ENCODE assay signal across 19 mouse cellular contexts in the genomic region with DNA sequence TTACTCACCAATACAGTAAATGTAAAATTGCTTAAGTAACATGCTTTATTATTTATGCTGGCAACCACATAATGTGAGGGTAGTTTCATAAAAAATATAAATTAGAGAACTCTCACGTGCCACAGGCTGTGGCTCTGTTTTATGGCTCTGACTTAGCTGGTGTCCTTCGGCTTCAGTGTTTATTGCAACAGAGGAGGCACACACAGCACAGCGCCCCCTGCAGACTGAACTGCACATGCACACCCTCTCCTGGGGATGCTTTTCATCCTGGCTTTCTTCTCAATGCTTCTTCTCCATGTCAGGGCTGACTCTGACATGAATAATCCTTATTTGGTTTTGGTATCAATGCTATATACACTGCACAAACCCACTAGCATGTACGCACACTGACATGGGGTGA.
DNase-seq lines count a peak whose midpoint lies in the region; ATAC-seq and TF ChIP-seq lines count a peak whose summit lies in the region.
"Had no signal": no experiment of that assay in that cellular context is flagged by ENCODE, and none has a peak within 500 bp of the region (broad histone marks: within the 10 kb centered on the region; RNA-seq: fewer than 3 reads in every experiment).

No protein-coding gene starts in this region.

- intact Hi-C loops in gastrocnemius, postnatal 36 days (cut with DNase I), result no loop called here

- 56% methylated on average over 4 of the region's 4 CpGs for WGBS in kidney, adult 2 months
- WGBS in midbrain, postnatal 0 days, result 64% methylated on average over 4 of the region's 4 CpGs
- 73% methylated on average over 4 of the region's 4 CpGs for WGBS in midbrain, embryonic 14.5 days

- CTCF ChIA-PET in Patski (lab: Charles Lee), result no interaction called here

- in situ Hi-C loops in Patski (cut with MboI; ENCODE audit: low pct_unique_long_range_greater_than_20kb), result no loop called here

- POLR2A ChIA-PET in Patski (lab: Charles Lee), result no interaction called here

- ATAC-seq in midbrain, postnatal 0 days (ENCODE audit: low FRiP score), result no peak
- no peak for ATAC-seq in midbrain, embryonic 14.5 days (ENCODE audit: low FRiP score, low TSS enrichment)
- no peak for ATAC-seq in Patski
- ATAC-seq: forebrain, embryonic 13.5 days; intestine, postnatal 0 days had no signal

- 0 out of 2 replicates have a peak, but pooled peaks have one; percentile 19 for TF ChIP-seq CTCF in kidney, adult 2 months (conservative IDR thresholded peaks at IDR 0.05; ENCODE audit: insufficient read depth, insufficient read length, low read depth, low read length)
- TF ChIP-seq CTCF in midbrain, postnatal 0 days (IDR thresholded peaks at IDR 0.05), result peak; percentile 50
- TF ChIP-seq CTCF in Patski (IDR thresholded peaks at IDR 0.05), result peak; percentile 26
- TF ChIP-seq CTCF in testis, adult 2 months (IDR thresholded peaks at IDR 0.05; ENCODE audit: control insufficient read depth, insufficient read depth, insufficient replicate concordance, low read depth, low read length), result peak; percentile 74; the same call in 1 of the 2 replicates

- H3K4me3 ChIP-seq in kidney, adult 2 months (ENCODE audit: insufficient read depth, low read depth, low read length), result no peak overlapping the region
- no peak overlapping the region for H3K4me3 ChIP-seq in midbrain, postnatal 0 days (ENCODE audit: low read depth, low read length)
- H3K4me3 ChIP-seq in midbrain, embryonic 14.5 days (replicated peaks; ENCODE audit: low read depth, low read length), result no peak overlapping the region
- no peak overlapping the region for H3K4me3 ChIP-seq in testis, adult 2 months (ENCODE audit: control insufficient read depth, low read depth, low read length)
- H3K4me3 ChIP-seq: forebrain, embryonic 13.5 days; hindbrain, embryonic 15.5 days; limb, embryonic 10.5 days; liver, embryonic 13.5 days; megakaryocyte, embryonic 14.5 days; neural tube, embryonic 13.5 days had no signal

- H3K9me3 ChIP-seq in midbrain, postnatal 0 days (ENCODE audit: low read length), result no peaks in the 10 kb centered on the region
- H3K9me3 ChIP-seq in midbrain, embryonic 14.5 days (ENCODE audit: control insufficient read depth, low read length), result no peaks in the 10 kb centered on the region
- H3K9me3 ChIP-seq: forebrain, embryonic 13.5 days; hindbrain, embryonic 15.5 days; limb, embryonic 10.5 days; liver, embryonic 13.5 days; megakaryocyte, embryonic 14.5 days; neural tube, embryonic 13.5 days had no signal

- no peaks in the 10 kb centered on the region for H3K27me3 ChIP-seq in kidney, adult 2 months (replicated peaks; ENCODE audit: control insufficient read depth, insufficient read depth, low read length)
- H3K27me3 ChIP-seq in midbrain, postnatal 0 days (ENCODE audit: insufficient read depth, low read length), result no peaks in the 10 kb centered on the region
- H3K27me3 ChIP-seq in midbrain, embryonic 14.5 days (ENCODE audit: control insufficient read depth, insufficient read depth, low read length), result no peaks in the 10 kb centered on the region
- H3K27me3 ChIP-seq in Patski, result no peaks in the 10 kb centered on the region
- H3K27me3 ChIP-seq in testis, adult 2 months (ENCODE audit: control insufficient read depth, insufficient read depth, low read length), result no peaks in the 10 kb centered on the region
- H3K27me3 ChIP-seq: forebrain, embryonic 13.5 days; hindbrain, embryonic 15.5 days; liver, embryonic 13.5 days; megakaryocyte, embryonic 14.5 days; neural tube, embryonic 13.5 days had no signal

- no peaks in the 10 kb centered on the region for H3K36me3 ChIP-seq in kidney, adult 2 months (ENCODE audit: control insufficient read depth, insufficient read depth, low read length)
- no peaks in the 10 kb centered on the region for H3K36me3 ChIP-seq in midbrain, postnatal 0 days (ENCODE audit: insufficient read depth, low read length)
- no peaks in the 10 kb centered on the region for H3K36me3 ChIP-seq in midbrain, embryonic 14.5 days (ENCODE audit: control insufficient read depth, insufficient read depth, low read length)
- no peaks in the 10 kb centered on the region for H3K36me3 ChIP-seq in testis, adult 2 months (ENCODE audit: control insufficient read depth, insufficient read depth, low read length)
- H3K36me3 ChIP-seq: hindbrain, embryonic 15.5 days; limb, embryonic 10.5 days; liver, embryonic 13.5 days; neural tube, embryonic 13.5 days had no signal

- no peak overlapping the region for H3K27ac ChIP-seq in kidney, adult 2 months (ENCODE audit: insufficient read depth, low read depth, low read length)
- H3K27ac ChIP-seq in midbrain, postnatal 0 days (ENCODE audit: low read depth, low read length), result no peak overlapping the region
- no peak overlapping the region for H3K27ac ChIP-seq in midbrain, embryonic 14.5 days (replicated peaks; ENCODE audit: low read depth, low read length)
- H3K27ac ChIP-seq in testis, adult 2 months (ENCODE audit: control insufficient read depth, insufficient read depth, low read depth, low read length), result no peak overlapping the region
- H3K27ac ChIP-seq: forebrain, embryonic 13.5 days; hindbrain, embryonic 15.5 days; limb, embryonic 10.5 days; liver, embryonic 13.5 days; neural tube, embryonic 13.5 days had no signal

- no peaks in the 10 kb centered on the region for H3K4me1 ChIP-seq in kidney, adult 2 months (ENCODE audit: control insufficient read depth, insufficient read depth, low read length)
- no peaks in the 10 kb centered on the region for H3K4me1 ChIP-seq in midbrain, postnatal 0 days (ENCODE audit: insufficient read depth, low read length)
- H3K4me1 ChIP-seq in midbrain, embryonic 14.5 days (ENCODE audit: control insufficient read depth, insufficient read depth, low read length), result no peaks in the 10 kb centered on the region
- H3K4me1 ChIP-seq in testis, adult 2 months (ENCODE audit: control insufficient read depth, insufficient read depth, low read length), result no peaks in the 10 kb centered on the region
- H3K4me1 ChIP-seq: forebrain, embryonic 13.5 days; hindbrain, embryonic 15.5 days; limb, embryonic 10.5 days; liver, embryonic 13.5 days; neural tube, embryonic 13.5 days had no signal

- H3K4me2 ChIP-seq in midbrain, postnatal 0 days (ENCODE audit: low read depth, low read length, poor library complexity, severe bottlenecking), result no peak overlapping the region
- H3K4me2 ChIP-seq in midbrain, embryonic 14.5 days (ENCODE audit: low read length), result no peak overlapping the region
- H3K4me2 ChIP-seq: forebrain, embryonic 13.5 days; heart, embryonic 11.5 days; hindbrain, embryonic 15.5 days; liver, embryonic 13.5 days; neural tube, embryonic 13.5 days had no signal

- DNase-seq in kidney, adult 2 months, result peak; percentile 2
- DNase-seq in kidney, postnatal 14 days, result no peak
- no peak for DNase-seq in midbrain, postnatal 0 days (ENCODE audit: low spot score)
- DNase-seq in midbrain, embryonic 14.5 days, result no peak
- no peak for DNase-seq in Patski (ENCODE audit: low read depth, low spot score)
- no peak for DNase-seq in layer of hippocampus, postnatal 14 days (ENCODE audit: low spot score in 2 of 2)
- DNase-seq in gastrocnemius, postnatal 36 days, result no peak
- DNase-seq: cerebellum, postnatal 10 days; kidney, postnatal 25 days; liver, embryonic 13.5 days; lung, postnatal 14 days had no signal

- no peak overlapping the region for H3K9ac ChIP-seq in midbrain, postnatal 0 days (replicated peaks; ENCODE audit: low read length, poor library complexity, severe bottlenecking)
- no peak overlapping the region for H3K9ac ChIP-seq in midbrain, embryonic 14.5 days (replicated peaks; ENCODE audit: low read length)
- H3K9ac ChIP-seq: forebrain, embryonic 13.5 days; hindbrain, embryonic 15.5 days; liver, embryonic 13.5 days; neural tube, embryonic 13.5 days had no signal

- no peak for TF ChIP-seq POLR2A in kidney, adult 2 months (IDR thresholded peaks at IDR 0.05; ENCODE audit: low read depth, low read length)
- no peak for TF ChIP-seq POLR2A in testis, adult 2 months (IDR thresholded peaks at IDR 0.05; ENCODE audit: control insufficient read depth, low read depth, low read length)

Comparison
In these comparisons a context has a peak if more than half of its experiments do, and no peak if none do; other contexts are left out.
1. CTCF ChIP-seq: peak in every context shown above with its lines; median percentile 74 in testis, adult 2 months; 50 in midbrain, postnatal 0 days; 26 in Patski; 19 in kidney, adult 2 months.